ENCODE assay signal across 9 mouse cellular contexts in the genomic region with DNA sequence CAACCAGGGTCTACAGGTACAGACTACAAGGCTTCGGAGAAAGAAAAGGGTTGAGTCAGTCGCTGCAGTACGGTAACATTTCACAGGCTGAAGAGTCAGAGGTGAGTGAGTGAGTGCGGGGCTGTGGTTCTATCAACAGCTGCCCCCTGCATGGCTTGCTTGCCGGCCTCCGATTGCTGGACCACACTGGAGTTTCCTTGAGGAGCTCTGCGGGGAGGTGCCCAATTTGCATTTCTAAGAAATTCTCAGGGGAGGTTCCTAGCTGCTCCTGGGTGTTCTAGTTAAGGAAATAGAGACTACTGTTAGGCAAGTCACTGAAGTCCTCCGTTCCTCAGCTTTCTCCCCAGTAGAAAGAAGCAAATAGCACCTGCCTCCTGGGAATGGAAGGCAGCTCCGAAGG. TPM values are rescaled to one million over a fixed set of nuclear protein-coding genes. Genes with fewer than 3 reads are reported as not detected.
DNase-seq lines count a peak whose midpoint lies in the region; ATAC-seq and TF ChIP-seq lines count a peak whose summit lies in the region.
"Had no signal": no experiment of that assay in that cellular context is flagged by ENCODE, and none has a peak within 500 bp of the region (broad histone marks: within the 10 kb centered on the region; RNA-seq: fewer than 3 reads in every experiment).

No protein-coding gene starts in this region.

- no peaks in the 10 kb centered on the region for H3K27me3 ChIP-seq in erythroblast, embryonic 14.5 days (ENCODE audit: control insufficient read depth)
- H3K27me3 ChIP-seq in ES-Bruce4 (ENCODE audit: control insufficient read depth, insufficient read depth, low read length, poor library complexity, severe bottlenecking): no peaks in the 10 kb centered on the region
- no peaks in the 10 kb centered on the region for H3K27me3 ChIP-seq in forebrain, embryonic 16.5 days (replicated peaks; ENCODE audit: control insufficient read depth, insufficient read depth, low read length)
- H3K27me3 ChIP-seq in liver, embryonic 15.5 days: no peaks in the 10 kb centered on the region

- no peak for TF ChIP-seq POLR2A in ES-Bruce4 (IDR thresholded peaks at IDR 0.05; ENCODE audit: insufficient read depth, low read length)

- H3K27ac ChIP-seq in ES-Bruce4 (ENCODE audit: insufficient read depth, low read length): no peak overlapping the region
- no peak overlapping the region for H3K27ac ChIP-seq in forebrain, embryonic 16.5 days (ENCODE audit: low read length)
- peak overlapping the region; percentile 97 for H3K27ac ChIP-seq in liver, embryonic 15.5 days (replicated peaks)

- no peak overlapping the region for H3K9ac ChIP-seq in ES-Bruce4 (ENCODE audit: low read depth, poor library complexity, severe bottlenecking)
- H3K9ac ChIP-seq in forebrain, embryonic 16.5 days (replicated peaks; ENCODE audit: low read depth, low read length): peak overlapping the region; percentile 93
- peak overlapping the region; percentile 95 for H3K9ac ChIP-seq in liver, embryonic 15.5 days

- H3K9me3 ChIP-seq in erythroblast, embryonic 14.5 days (ENCODE audit: control insufficient read depth, low read length): no peaks in the 10 kb centered on the region
- H3K9me3 ChIP-seq in ES-Bruce4 (replicated peaks; ENCODE audit: control insufficient read depth, insufficient read depth, low read length, poor library complexity, severe bottlenecking): no peaks in the 10 kb centered on the region
- H3K9me3 ChIP-seq in forebrain, embryonic 16.5 days (ENCODE audit: control insufficient read depth, low read length): no peaks in the 10 kb centered on the region
- no peaks in the 10 kb centered on the region for H3K9me3 ChIP-seq in liver, embryonic 15.5 days (replicated peaks)

- peak overlapping the region; percentile 52 for H3K4me2 ChIP-seq in forebrain, embryonic 16.5 days (ENCODE audit: low read length)
- H3K4me2 ChIP-seq in liver, embryonic 15.5 days: peak overlapping the region; percentile 82

- peaks cover 67% of the 10 kb centered on the region for H3K36me3 ChIP-seq in erythroblast, embryonic 14.5 days (ENCODE audit: control insufficient read depth)
- no peaks in the 10 kb centered on the region for H3K36me3 ChIP-seq in ES-Bruce4 (ENCODE audit: control insufficient read depth, insufficient read depth, low read length, poor library complexity, severe bottlenecking)
- no peaks in the 10 kb centered on the region for H3K36me3 ChIP-seq in forebrain, embryonic 16.5 days (ENCODE audit: control insufficient read depth, insufficient read depth)
- peaks cover 49% of the 10 kb centered on the region for H3K36me3 ChIP-seq in liver, embryonic 15.5 days (replicated peaks)

- H3K4me3 ChIP-seq in erythroblast, embryonic 14.5 days (replicated peaks): peak overlapping the region; percentile 94
- peak overlapping the region; percentile 79 for H3K4me3 ChIP-seq in ES-Bruce4 (ENCODE audit: low read depth, low read length)
- H3K4me3 ChIP-seq in forebrain, embryonic 16.5 days (replicated peaks; ENCODE audit: low read length): peak overlapping the region; percentile 82
- peak overlapping the region; percentile 86 for H3K4me3 ChIP-seq in liver, embryonic 15.5 days (replicated peaks)

- H3K4me1 ChIP-seq in erythroblast, embryonic 14.5 days (ENCODE audit: control insufficient read depth): peaks cover 88% of the 10 kb centered on the region
- H3K4me1 ChIP-seq in ES-Bruce4 (ENCODE audit: control insufficient read depth, insufficient read depth, low read length): peaks cover 7% of the 10 kb centered on the region
- peaks cover 15% of the 10 kb centered on the region for H3K4me1 ChIP-seq in forebrain, embryonic 16.5 days (replicated peaks; ENCODE audit: control insufficient read depth, insufficient read depth, low read length)
- H3K4me1 ChIP-seq in liver, embryonic 15.5 days (replicated peaks): peaks cover 74% of the 10 kb centered on the region

- WGBS in forebrain, embryonic 16.5 days: 11% methylated on average over 9 of the region's 9 CpGs
- WGBS in liver, embryonic 15.5 days (ENCODE audit: insufficient replicate concordance): 47% methylated on average over 9 of the region's 9 CpGs

- ATAC-seq in erythroblast, adult 5-6 weeks (replicated peaks; ENCODE audit: low FRiP score, poor library complexity, severe bottlenecking): no peak
- ATAC-seq in forebrain, embryonic 16.5 days: no peak
- no peak for ATAC-seq in liver, embryonic 15.5 days (ENCODE audit: insufficient read depth)

- DNase-seq in frontal cortex, postnatal 36 days (ENCODE audit: low spot score in 2 of 2): no peak
- DNase-seq in urinary bladder, postnatal 25 days (ENCODE audit: low spot score): no peak
- no peak for DNase-seq in cerebellum, adult 11 months

- TF ChIP-seq CTCF in ES-Bruce4 (IDR thresholded peaks at IDR 0.05; ENCODE audit: low read depth, low read length): no peak

- peak; percentile 79; the same call in 1 of the 2 replicates for TF ChIP-seq EP300 in ES-Bruce4 (IDR thresholded peaks at IDR 0.05; ENCODE audit: insufficient read depth, low read depth, low read length)

RNA-seq across cellular contexts. Expression of gene Eef2k, which starts 2.1 kb away (rescaled TPM):
- 24.6 and 28.0 TPM in 2 replicates for polyA plus RNA-seq in erythroblast, embryonic 14.5 days (2012)
- total RNA-seq in erythroblast, adult 5-6 weeks (2015; ENCODE audit: low replicate concordance): 12.3 and 24.0 TPM in 2 replicates
- 77.4 and 97.0 TPM in 2 replicates for total RNA-seq in erythroblast, adult 5-6 weeks (2017; ENCODE audit: low replicate concordance)
- 9.3 and 11.3 TPM in 2 replicates for polyA plus RNA-seq in ES-Bruce4 (2011; ENCODE audit: insufficient read depth, insufficient read length, low read depth, missing spikeins)
- 38.9 and 40.3 TPM in 2 replicates for polyA plus RNA-seq in forebrain, embryonic 16.5 days (2015; fragmentation: Nextera tagmentation; extraction: Ambion mirVana)
- 42.8 and 50.4 TPM in 2 replicates for polyA plus RNA-seq in liver, embryonic 15.5 days (2015; fragmentation: Nextera tagmentation; extraction: Ambion mirVana)

RNA-seq across cellular contexts. Expression of gene Gm5737, which starts 32.5 kb away (rescaled TPM):
- not detected in 2 replicates for polyA plus RNA-seq in erythroblast, embryonic 14.5 days (2012)
- not detected in 2 replicates for total RNA-seq in erythroblast, adult 5-6 weeks (2015; ENCODE audit: low replicate concordance)
- total RNA-seq in erythroblast, adult 5-6 weeks (2017; ENCODE audit: low replicate concordance): not detected in 2 replicates
- not detected in 2 replicates for polyA plus RNA-seq in ES-Bruce4 (2011; ENCODE audit: insufficient read depth, insufficient read length, low read depth, missing spikeins)
- polyA plus RNA-seq in forebrain, embryonic 16.5 days (2015; fragmentation: Nextera tagmentation; extraction: Ambion mirVana): not detected in 2 replicates
- not detected in 2 replicates for polyA plus RNA-seq in liver, embryonic 15.5 days (2015; fragmentation: Nextera tagmentation; extraction: Ambion mirVana)
- total RNA-seq: layer of hippocampus, postnatal 25 days had no signal
